Mouse (Mus musculus) heart, postnatal 4 days (tissue): ENCODE data around the gene Arpc2. TPM values are rescaled to one million over a fixed set of nuclear protein-coding genes. Genes with fewer than 3 reads are reported as not detected.
A peak's percentile ranks its signal among the peaks of the same experiment; 100 is the strongest.

Source experiments
- DNase-seq: peaks from one replicate; pipeline ENCODE4 v3.0.0; 2021
- microRNA-seq, 2 experiments: library from miRNA; unstranded; fragments of <30 nt; microRNA quantifications; one replicate each; pipeline ENCODE4 v1.2.0; 2021 to 2022
- total RNA-seq, 2 experiments: library from RNA; stranded (reverse); gene quantifications; 2 replicates each; pipeline ENCODE4 v1.2.3; 2021

The Arpc2 gene
- total RNA-seq, 2 experiments from 2014 or later, result 246 to 249 TPM

DNA sequence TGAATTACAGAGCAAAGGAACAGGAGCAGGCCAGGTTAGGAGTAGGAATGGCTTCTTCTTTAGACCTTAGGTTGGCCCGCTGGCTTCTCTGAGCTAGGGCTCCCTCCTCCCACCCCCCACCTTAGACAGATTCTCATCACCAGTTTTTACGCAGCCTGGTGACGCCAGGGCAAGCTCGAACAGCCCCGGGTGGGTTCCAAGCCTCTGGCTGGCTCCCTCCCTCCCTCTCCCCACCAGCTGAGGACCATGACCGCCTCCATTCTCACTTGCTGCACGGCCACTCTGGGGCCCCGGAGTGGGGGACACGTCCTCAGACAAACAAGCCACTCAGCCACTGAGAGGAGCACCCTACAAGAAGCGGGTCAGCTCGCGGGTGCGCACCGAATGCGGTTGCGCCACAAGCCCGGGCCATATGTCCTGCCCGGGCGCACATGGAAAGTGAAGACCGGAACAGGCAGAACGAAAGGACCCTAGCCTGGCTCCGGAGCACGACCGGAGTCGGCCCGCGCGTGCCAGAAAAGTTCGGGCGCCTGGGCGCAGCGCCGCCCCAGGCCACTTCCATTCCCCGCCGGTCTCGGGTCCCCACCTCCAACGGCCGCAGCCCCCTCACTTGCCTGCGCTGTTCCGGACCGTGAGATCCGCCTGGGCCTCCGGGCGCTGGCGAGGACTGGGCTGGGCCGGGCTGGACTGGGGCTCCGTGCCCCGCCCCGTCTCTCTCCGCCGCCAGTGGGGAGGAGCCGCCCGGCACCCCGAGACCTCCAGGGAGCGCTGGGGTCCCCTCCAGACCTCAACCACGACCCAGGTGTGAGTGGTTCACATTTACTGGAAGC is 67.8 kb downstream of the Arpc2 start:
- DNase-seq, result peak; percentile 84

GRCm38 (mm10) chr1:74304339-74304790 is 68.5 kb downstream of the Arpc2 start:
- DNase-seq, result no peak

DNA sequence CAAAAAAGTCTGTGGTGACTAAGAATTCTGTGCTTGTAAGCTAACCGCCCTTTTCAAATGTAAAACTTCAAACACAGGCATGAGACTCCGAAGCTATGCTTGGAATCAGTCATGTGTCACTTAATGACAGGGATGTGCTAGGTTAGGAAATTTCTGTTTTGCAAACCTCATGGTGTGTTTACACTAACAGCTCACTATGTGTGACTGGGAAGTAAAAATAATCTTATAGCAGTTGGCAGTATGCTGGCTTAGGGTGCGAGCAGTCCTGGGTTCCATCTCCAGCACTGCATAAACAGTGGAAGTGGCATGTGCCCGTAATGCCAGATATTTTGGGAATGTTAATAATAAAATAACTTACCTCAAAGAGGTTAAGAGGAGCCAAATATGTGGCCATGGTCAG is 69.1 kb downstream of the Arpc2 start:
- no peak for DNase-seq

GRCm38 (mm10) chr1:74305522-74305921 is 69.6 kb downstream of the Arpc2 start, which contains the start of gene Tmbim1:
Tmbim1 (minus strand) TSS chr1:74305622.
- no peak for DNase-seq

- DNase-seq, result no peak
These were observed 71.3 kb downstream of the Arpc2 start for GRCm38 (mm10) chr1:74307146-74307545.

GRCm38 (mm10) chr1:74308001-74308964 is 72.4 kb downstream of the Arpc2 start:
- DNase-seq, result no peak

DNA sequence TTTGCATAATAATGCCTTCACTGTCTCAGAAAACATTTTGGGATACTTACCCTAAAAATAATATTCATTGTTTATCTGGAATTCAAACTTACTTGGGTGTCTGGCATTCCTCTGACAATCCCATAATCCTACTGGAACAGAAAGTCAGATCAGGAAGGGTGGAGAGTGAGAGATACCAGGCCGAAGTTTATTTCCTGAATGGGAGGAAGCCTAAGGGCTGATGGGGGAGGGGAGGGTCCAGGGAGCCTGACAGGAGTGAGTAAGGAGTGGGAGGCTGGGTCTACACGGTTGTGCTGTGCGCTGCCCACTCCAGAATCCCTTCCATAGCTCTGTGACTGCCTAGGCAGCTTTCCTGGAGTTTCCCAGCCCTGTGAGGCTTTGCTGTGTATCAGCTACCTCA is 73.9 kb downstream of the Arpc2 start:
- peak; percentile 55 for DNase-seq

DNA sequence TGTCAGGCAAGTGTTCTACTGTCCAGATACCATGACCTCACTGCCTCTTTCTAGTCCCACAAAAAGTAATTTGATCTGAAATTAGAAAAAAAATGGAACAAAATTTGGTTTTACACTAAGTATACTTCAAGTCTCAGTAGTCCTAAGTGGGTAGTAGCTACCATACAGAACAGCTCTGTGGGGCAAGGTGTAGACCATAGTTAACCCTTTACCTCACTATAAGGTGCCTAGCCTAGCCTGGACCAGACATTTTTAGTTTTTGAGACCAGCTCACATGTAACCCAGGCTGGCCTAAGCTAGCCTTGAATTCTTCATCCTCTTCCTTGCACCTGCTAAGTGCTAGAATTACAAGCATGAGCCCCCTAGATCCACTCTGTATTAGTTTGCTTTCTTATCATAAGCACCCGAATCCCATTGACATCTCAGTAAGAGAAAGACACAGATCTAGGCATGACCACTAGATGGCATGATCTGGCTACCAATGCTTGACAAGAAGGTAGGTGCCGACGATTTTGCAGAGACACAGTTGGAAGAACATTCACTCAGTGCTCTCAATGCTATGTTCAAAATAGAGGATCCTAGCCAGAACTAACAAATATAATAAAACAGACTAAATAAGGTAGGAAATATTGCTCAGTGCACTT is 77.3 kb downstream of the Arpc2 start:
- peak; percentile 75 for DNase-seq

GRCm38 (mm10) chr1:74314796-74315195 is 78.9 kb downstream of the Arpc2 start:
- DNase-seq, result no peak

- no peak for DNase-seq
These were observed 80.4 kb downstream of the Arpc2 start for GRCm38 (mm10) chr1:74316114-74316827.

Small RNAs within 50 kb of the gene (microRNA-seq; reads per million reads assigned to microRNA genes)
- gene Mir1928, result 0 reads per million in 2 experiments

Other genes starting within 250 kb of the Arpc2 start
- 100 to 1,000 TPM; 463 to 468 TPM for gene Tns1, start 111.6 kb upstream of the Arpc2 start, total RNA-seq
- 1 to 10 TPM; 1.1 to 1.2 TPM for gene Rufy4, start 110.5 kb upstream of the Arpc2 start, total RNA-seq
- under 1 TPM; 0.11 to 0.17 TPM for gene Cxcr2, start 82.1 kb upstream of the Arpc2 start, total RNA-seq
- not detected for gene Cxcr1, start 41.5 kb upstream of the Arpc2 start, total RNA-seq
- gene Gpbar1, start 42.5 kb downstream of the Arpc2 start, total RNA-seq, result not detected
- gene Aamp, start 48.7 kb downstream of the Arpc2 start, total RNA-seq, result 100 to 1,000 TPM; 103 to 105 TPM
- gene Pnkd, start 48.8 kb downstream of the Arpc2 start, total RNA-seq, result 100 to 1,000 TPM; 198 to 211 TPM
- gene Tmbim1, start 69.5 kb downstream of the Arpc2 start, total RNA-seq, result 10 to 100 TPM; 43.4 to 44.3 TPM
- gene Catip, start 126.0 kb downstream of the Arpc2 start, total RNA-seq, result under 1 TPM; 0.32 to 0.33 TPM
- gene Slc11a1, start 139.1 kb downstream of the Arpc2 start, total RNA-seq, result 1 to 10 TPM; 1.7 to 3.4 TPM
- 100 to 1,000 TPM; 121 to 126 TPM for gene Ctdsp1, start 155.4 kb downstream of the Arpc2 start, total RNA-seq
- gene Vil1, start 173.3 kb downstream of the Arpc2 start, total RNA-seq, result 1 to 10 TPM; 1.4 to 2.1 TPM